Mouse (Mus musculus) CH12.LX (cell line): ENCODE results near the gene Armc12.

Experiments
- CHD1 ChIP-seq: IDR thresholded peaks from 2 replicates; pipeline ENCODE4 v1.6.1; 2012; ENCODE audit warnings: low read depth, low read length, improper control_type of control experiment, inconsistent platforms
- CHD2 ChIP-seq: IDR thresholded peaks from 2 replicates; pipeline ENCODE4 v1.6.1; 2011; ENCODE audit warnings: low read length, improper control_type of control experiment
- CTCF ChIP-seq, 2 experiments: IDR thresholded peaks in 1 of 2; conservative IDR thresholded peaks in 1 of 2; 2 replicates each; pipeline ENCODE4 v1.5.1; 2011 to 2012; ENCODE audit warnings: low read depth in 2 of 2, low read length in 2 of 2, improper control_type of control experiment in 1 of 2, inconsistent platforms in 1 of 2, mild to moderate bottlenecking in 1 of 2, moderate library complexity in 1 of 2
- E2F4 ChIP-seq: IDR thresholded peaks from 2 replicates; pipeline ENCODE4 v1.6.1; 2011; ENCODE audit warnings: low read depth, low read length, improper control_type of control experiment; ENCODE audit not compliant: insufficient replicate concordance
- MAFK ChIP-seq: IDR thresholded peaks from 2 replicates; pipeline ENCODE4 v1.6.1; 2011; ENCODE audit warnings: low read length, improper control_type of control experiment; ENCODE audit not compliant: insufficient replicate concordance
- PAX5 ChIP-seq: IDR thresholded peaks from 2 replicates; pipeline ENCODE4 v1.6.1; 2012; ENCODE audit warnings: low read length, inconsistent platforms, mixed read lengths
- POLR2A ChIP-seq: IDR thresholded peaks from 2 replicates; pipeline ENCODE4 v1.6.1; 2011; ENCODE audit warnings: low read depth, mild to moderate bottlenecking, improper control_type of control experiment, low read length
- POLR2AphosphoS2 ChIP-seq: IDR thresholded peaks from 2 replicates; pipeline ENCODE4 v1.6.1; 2011; ENCODE audit warnings: low read depth, low read length, improper control_type of control experiment

- TF ChIP-seq POLR2AphosphoS2: no peak
- TF ChIP-seq CHD1: no peak
- TF ChIP-seq CTCF (conservative IDR thresholded peaks at IDR 0.05 in 1 of 2, IDR thresholded peaks at IDR 0.05 in 1 of 2; ENCODE audit: low read depth in 2 of 2, low read length in 2 of 2): no peak
- no peak for TF ChIP-seq E2F4
- no peak for TF ChIP-seq POLR2A
- TF ChIP-seq MAFK: no peak
- TF ChIP-seq PAX5: no peak
- TF ChIP-seq CHD2: no peak
Observed at GRCm38 (mm10) chr17:28506895-28507294, 23.7 kb upstream of the Armc12 start.
